Mouse (Mus musculus): ENCODE data around the gene Gal3st2b.
"Not testable (repeated sequence)": the region's sequence is repeated elsewhere in the genome, so short reads cannot be mapped to it uniquely, and the experiment has no call there.

GRCm38 (mm10) chr1:93919321-93919720, 1.2 kb downstream of the Gal3st2b start:
- not testable (repeated sequence) for TF ChIP-seq POLR2A (IDR thresholded peaks at IDR 0.05; ENCODE audit: low read depth, low read length); CTCF (IDR thresholded peaks at IDR 0.05; ENCODE audit: extremely low read depth, insufficient read length, insufficient replicate concordance, low read depth, low read length)
